Mouse (Mus musculus) E14TG2a.4 (cell line): ENCODE data around the gene Mgat2.

Experiments
- H3K27me3 ChIP-seq: 2 replicates; pipeline ENCODE4 v1.6.1; 2014; ENCODE audit warnings: low read length, control low read depth; ENCODE audit not compliant: insufficient read depth
- H3K36me3 ChIP-seq: 2 replicates; pipeline ENCODE4 v1.6.1; 2014; ENCODE audit warnings: low read length, control low read depth; ENCODE audit not compliant: insufficient read depth
- H3K4me1 ChIP-seq: replicated peaks from 2 replicates; pipeline ENCODE4 v1.6.1; 2014; ENCODE audit warnings: low read depth, low read length, control low read depth
- H3K4me3 ChIP-seq: replicated peaks from 2 replicates; pipeline ENCODE4 v1.5.1; 2014; ENCODE audit warnings: mild to moderate bottlenecking, low read length
- H3K9me3 ChIP-seq: 2 replicates; pipeline ENCODE4 v1.6.1; 2014; ENCODE audit warnings: low read length, control low read depth
- CTCF ChIP-seq: conservative IDR thresholded peaks from 2 replicates; pipeline ENCODE4 v1.5.1; 2014; ENCODE audit warnings: low read length
- NANOG ChIP-seq: IDR thresholded peaks from 2 replicates; pipeline ENCODE4 v1.6.1; 2014; ENCODE audit warnings: borderline replicate concordance, low read length, mixed read lengths
- POU5F1 ChIP-seq: IDR thresholded peaks from 2 replicates; pipeline ENCODE4 v1.6.1; 2014; ENCODE audit warnings: low read length, borderline replicate concordance

Mgat2 gene

DNA sequence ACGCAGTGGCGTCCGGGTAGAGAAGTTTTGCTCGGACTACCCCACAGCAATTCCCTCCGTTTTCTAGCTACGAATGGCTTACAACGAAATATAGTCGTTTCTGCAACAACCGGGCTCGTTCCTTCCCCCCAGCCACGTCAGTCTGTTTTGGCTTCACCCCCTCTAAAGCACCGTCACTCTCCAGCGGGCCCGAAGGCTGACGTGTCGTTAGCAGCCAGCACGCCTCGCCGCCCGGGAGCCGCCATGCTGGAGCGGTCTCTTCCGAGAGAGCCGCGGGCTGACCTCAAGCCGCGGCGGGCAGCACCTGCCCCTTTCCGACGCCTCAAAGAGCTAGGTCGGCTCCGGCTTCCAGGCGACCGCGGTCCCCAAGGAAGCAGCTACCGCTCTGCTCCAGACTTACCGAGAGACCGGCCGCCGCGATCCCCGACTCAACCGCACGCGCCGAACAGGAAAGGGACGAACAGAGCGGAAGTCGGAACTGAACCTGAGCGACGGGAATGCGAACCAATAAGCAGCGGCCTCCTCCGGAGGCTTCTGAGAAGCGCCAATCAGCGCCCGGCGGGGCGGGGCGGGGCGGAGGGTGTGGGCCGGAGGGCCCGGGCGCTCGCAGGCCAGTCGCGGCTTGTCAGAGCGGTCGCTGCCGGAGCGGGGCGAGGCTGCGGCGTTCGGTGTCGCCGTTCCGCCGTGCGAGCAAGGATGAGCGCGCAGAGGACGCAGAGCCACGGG is at the start of gene Mgat2, which contains the start of gene Rpl36al:
Gene Mgat2, plus strand, starts transcription at position 575 of the 726 bp plus-strand sequence.
Gene Rpl36al, minus strand, starts transcription at position 501 of the 726 bp plus-strand sequence.
- H3K4me1 ChIP-seq: peaks cover 61% of the 10 kb centered on the region
- H3K36me3 ChIP-seq: peaks cover 48% of the 10 kb centered on the region
- H3K27me3 ChIP-seq: no peaks in the 10 kb centered on the region; the same call in 1 of the 2 replicates
- TF ChIP-seq CTCF: no peak
- TF ChIP-seq NANOG: no peak
- no peak for TF ChIP-seq POU5F1
- no peaks in the 10 kb centered on the region for H3K9me3 ChIP-seq
- peak within 1 kb of the TSS; percentile 98 for H3K4me3 ChIP-seq

DNA sequence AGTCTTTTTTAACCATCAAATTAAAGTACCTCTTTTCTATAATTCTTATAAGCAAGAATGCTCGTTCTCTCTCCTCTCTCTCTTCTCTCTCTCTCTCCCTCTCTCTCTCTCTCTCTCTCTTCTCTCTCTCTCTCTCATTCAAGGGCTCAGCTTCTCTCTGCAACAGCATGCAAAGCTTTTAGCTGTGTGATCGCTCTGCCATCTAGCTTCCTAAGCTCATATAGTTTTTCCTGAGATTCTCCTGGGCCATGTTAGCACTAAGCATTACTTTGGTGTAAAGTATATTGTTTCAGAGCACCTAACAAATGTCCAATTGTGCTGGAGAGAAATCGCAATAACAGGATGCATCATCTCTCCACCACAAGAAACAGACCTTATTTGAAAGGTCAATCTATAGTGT is 44.8 kb upstream of the Mgat2 start:
- H3K4me1 ChIP-seq: peaks cover 11% of the 10 kb centered on the region
- no peaks in the 10 kb centered on the region for H3K27me3 ChIP-seq
- TF ChIP-seq CTCF (no peak), POU5F1 (no peak), NANOG (no peak)
- no peak overlapping the region for H3K4me3 ChIP-seq
- H3K36me3 ChIP-seq: no peaks in the 10 kb centered on the region
- no peaks in the 10 kb centered on the region for H3K9me3 ChIP-seq

DNA sequence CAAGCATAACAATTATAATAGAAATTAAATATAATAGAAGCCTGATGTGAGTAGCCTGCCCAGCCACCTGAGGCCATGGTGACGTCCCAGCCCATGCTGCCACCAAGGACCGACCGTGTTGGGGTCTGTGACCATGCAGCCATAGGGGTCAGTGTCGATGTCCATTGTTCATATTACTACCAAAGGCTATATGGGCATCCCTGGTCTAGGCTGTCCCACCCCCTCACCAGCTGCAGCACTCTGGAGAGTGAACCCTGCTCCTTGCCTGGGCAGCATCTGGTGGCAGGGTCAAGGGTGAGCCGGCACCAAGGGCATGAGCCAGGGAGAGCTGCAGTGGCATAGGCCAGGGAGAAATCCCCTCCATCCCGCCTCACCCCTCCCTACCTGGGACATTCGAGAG is 44.1 kb upstream of the Mgat2 start:
- Histone ChIP-seq H3K36me3 (no peaks in the 10 kb centered on the region), H3K27me3 (no peaks in the 10 kb centered on the region), H3K9me3 (no peaks in the 10 kb centered on the region), H3K4me3 (no peak overlapping the region), H3K4me1 (peaks cover 11% of the 10 kb centered on the region)
- TF ChIP-seq POU5F1: no peak
- TF ChIP-seq CTCF: no peak
- no peak for TF ChIP-seq NANOG

DNA sequence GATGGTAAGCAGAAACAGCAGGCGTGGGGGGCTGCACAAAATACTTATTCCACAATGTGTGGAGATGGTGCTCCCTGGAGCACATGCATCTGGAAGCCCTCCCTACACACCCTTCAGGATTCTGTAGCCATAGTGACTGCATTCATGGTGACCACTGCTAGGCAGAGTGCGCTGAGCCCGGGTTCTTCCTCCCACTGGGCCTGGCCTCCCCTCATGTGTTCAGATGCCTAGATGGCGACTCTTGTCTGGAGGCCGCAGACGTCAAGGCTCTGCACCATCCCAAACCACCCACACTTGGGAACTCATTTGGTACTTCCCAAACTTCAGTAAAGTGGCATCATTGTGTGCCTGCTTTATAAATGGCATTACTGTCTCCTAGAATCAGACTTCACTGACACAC is 40.5 kb upstream of the Mgat2 start:
- no peak for TF ChIP-seq POU5F1
- Histone ChIP-seq H3K9me3 (no peaks in the 10 kb centered on the region), H3K27me3 (no peaks in the 10 kb centered on the region), H3K4me1 (peaks cover 15% of the 10 kb centered on the region), H3K4me3 (no peak overlapping the region), H3K36me3 (no peaks in the 10 kb centered on the region)

DNA sequence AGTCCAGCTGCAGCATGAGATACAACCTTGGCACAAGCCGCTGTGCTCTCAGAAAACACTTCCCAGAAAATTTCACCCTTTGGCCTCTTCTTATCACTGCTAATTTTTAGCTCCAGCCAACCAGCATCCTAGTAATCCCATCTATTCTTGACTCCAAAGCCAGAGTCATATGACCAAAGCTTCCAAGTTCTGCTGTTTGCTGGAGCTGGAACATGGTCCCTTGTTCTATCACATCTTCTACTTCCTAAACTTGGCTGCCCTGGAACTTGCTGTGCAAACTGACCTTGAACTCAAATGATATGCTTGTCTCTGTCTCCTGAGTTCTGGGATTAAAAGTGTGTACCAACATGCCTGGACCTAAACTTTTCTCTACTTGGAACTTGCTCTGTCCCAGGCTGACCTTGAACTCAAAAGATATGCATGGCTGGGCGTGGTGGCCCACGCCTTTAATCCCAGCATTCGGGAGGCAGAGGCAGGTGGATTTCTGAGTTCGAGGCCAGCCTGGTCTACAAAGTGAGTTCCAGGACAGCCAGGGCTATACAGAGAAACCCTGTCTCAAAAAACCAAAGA is 36.7 kb upstream of the Mgat2 start:
- no peak for TF ChIP-seq POU5F1
- TF ChIP-seq NANOG: no peak
- no peak for TF ChIP-seq CTCF
- Histone ChIP-seq H3K4me3 (no peak overlapping the region), H3K4me1 (peaks cover 12% of the 10 kb centered on the region), H3K36me3 (no peaks in the 10 kb centered on the region), H3K27me3 (no peaks in the 10 kb centered on the region), H3K9me3 (no peaks in the 10 kb centered on the region)

DNA sequence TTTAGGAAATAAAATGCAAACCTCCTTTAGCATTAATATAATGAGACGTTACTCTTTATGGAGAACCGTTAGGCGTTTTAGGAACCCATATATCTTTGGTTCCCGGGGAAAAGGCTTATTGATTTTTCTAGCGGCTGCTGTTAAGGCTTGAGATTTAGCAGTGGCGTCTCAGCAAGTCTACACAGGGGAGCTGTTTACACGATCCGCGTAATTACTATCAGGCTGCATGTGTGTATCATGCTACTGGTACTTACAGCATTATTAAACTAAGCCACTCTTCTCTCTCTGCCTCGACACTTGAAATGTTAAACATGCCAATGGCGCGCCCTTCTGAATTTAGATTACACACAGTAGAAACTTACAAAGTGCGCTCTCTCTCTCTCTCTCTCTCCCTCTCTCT is 33.9 kb upstream of the Mgat2 start:
- no peak for TF ChIP-seq NANOG
- no peak for TF ChIP-seq CTCF
- TF ChIP-seq POU5F1: no peak
- H3K27me3 ChIP-seq: no peaks in the 10 kb centered on the region
- H3K36me3 ChIP-seq: no peaks in the 10 kb centered on the region
- no peak overlapping the region for H3K4me3 ChIP-seq
- no peaks in the 10 kb centered on the region for H3K9me3 ChIP-seq
- H3K4me1 ChIP-seq: peaks cover 5% of the 10 kb centered on the region

DNA sequence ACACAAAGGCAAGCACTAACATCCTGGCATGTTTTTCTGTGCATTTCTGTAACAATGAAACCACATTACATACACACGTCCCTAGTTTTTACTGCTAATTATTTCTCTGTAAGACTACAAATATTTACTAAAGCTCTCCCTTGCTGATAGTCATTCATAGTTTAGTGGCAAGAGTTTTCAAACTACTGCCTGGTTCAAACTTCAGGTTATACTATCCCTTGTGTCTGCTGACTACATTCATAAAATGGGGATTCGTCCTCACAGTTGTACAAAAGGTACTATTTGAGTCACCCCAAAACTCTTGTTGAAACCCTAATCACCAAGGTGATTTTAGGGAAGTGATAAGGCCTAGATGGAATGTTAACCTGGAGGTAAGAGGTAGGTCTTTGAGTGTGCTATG is 28.0 kb upstream of the Mgat2 start:
- no peaks in the 10 kb centered on the region for H3K9me3 ChIP-seq
- no peaks in the 10 kb centered on the region for H3K27me3 ChIP-seq
- TF ChIP-seq POU5F1 (no peak), CTCF (no peak), NANOG (no peak)
- peaks cover 33% of the 10 kb centered on the region for H3K36me3 ChIP-seq
- peaks cover 21% of the 10 kb centered on the region for H3K4me1 ChIP-seq
- no peak overlapping the region for H3K4me3 ChIP-seq

DNA sequence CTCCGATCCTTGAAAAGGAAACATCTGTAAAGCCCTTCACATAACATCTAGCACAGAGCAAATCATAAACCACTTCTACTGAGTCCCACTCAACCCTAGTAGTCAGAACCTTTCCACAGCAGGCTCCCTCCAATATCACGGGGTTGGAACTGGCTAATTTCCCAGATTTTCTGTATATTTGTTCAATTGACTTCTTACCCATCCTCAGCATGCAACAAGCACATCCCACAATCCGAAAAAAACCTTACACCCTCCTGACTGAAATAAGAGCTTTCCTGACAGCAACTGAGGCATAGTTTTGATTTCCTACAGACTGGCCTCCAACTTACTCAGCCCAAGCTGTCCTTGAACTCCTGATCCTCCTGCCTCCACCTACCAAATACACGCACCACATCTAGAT is 27.5 kb upstream of the Mgat2 start:
- TF ChIP-seq CTCF (no peak), POU5F1 (no peak), NANOG (no peak)
- Histone ChIP-seq H3K9me3 (no peaks in the 10 kb centered on the region), H3K36me3 (peaks cover 33% of the 10 kb centered on the region)

DNA sequence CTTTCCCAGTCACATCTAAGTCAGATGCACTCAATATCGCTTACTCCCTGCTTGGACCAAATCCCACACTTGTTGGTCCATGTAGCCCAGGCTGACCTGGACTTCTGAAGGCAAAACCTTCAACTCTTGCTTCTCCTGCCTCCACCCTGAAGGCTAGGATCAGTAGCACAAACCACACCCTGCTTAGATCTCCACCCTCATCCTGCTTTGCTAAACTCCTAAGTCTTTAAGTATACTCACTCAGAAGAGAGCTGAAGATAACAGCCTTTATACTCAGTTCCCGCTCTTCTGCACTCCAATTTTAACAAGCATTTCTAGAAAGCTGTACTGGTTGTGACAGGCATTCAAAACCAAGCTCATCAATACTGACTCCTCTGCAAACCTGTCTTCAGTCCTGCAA is 26.9 kb upstream of the Mgat2 start:
- Histone ChIP-seq H3K27me3 (no peaks in the 10 kb centered on the region), H3K4me1 (peaks cover 21% of the 10 kb centered on the region), H3K36me3 (peaks cover 33% of the 10 kb centered on the region), H3K4me3 (peak overlapping the region; percentile 89), H3K9me3 (no peaks in the 10 kb centered on the region)
- TF ChIP-seq CTCF (no peak), NANOG (no peak), POU5F1 (no peak)

More for the DNA sequence above, 27.5 kb upstream of the Mgat2 start:
- H3K4me3 ChIP-seq: peak overlapping the region; percentile 89; the same call in 1 of the 2 replicates
- H3K4me1 ChIP-seq: peaks cover 21% of the 10 kb centered on the region
- no peaks in the 10 kb centered on the region for H3K27me3 ChIP-seq
